Mouse (Mus musculus) ovary, postnatal 14 days (tissue): Measurements from ENCODE around the gene Stard3.
A peak's percentile ranks its signal among the peaks of the same experiment; 100 is the strongest.

Experiments used
- DNase-seq: peaks from one replicate; pipeline ENCODE4 v3.0.0; 2022; ENCODE audit warnings: low spot score

Gene Stard3

DNA sequence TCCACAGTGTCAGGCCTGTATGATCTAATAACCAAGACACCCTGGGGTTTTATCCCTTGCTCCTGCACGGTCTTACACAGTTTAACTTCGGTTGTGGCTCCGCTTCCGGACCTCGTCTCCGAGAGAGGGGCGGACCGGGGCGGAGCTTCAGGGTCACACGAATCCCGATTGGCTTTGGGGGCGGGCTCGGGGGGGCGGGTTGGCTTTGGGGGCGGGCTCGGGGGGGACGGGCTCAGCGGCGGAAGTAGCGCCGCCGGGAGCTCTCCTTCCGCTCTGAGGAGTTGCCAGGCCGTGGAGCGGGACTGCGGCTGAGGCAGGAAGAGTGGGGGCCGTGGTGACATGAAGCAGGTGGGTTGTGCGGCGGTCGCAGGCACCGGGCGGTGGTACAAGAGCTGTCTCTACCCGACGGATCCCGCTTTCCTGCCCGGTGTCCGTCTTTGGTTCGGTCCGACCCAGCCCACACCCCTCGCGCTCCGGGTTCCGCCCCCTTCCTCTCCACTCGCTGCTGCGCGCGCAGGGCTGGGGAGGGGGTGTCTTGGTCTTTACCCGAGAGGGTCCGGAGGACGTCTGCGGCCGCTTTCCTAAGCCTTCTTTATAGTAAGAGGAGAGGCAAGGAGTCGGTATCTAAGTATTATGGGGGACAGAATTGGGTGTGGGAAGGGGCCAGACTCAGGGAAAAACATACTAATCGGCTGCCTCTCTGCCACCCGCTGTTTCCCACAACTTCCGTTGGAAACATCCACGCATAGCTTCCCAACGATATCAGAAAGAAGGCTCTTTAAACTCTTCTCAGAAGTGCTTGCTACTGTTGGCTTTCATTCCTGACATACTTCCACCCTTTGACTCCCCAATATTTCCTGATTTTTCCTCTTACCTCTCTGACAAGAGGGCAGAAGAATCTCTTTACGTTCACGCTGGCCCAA is at the start of gene Stard3:
Gene Stard3, plus strand, starts transcription at position 208 of the 923 bp plus-strand sequence.
- peak; percentile 79 for DNase-seq

- DNase-seq = peak; percentile 52
These were observed 44.3 kb upstream of the Stard3 start for GRCm38 (mm10) chr11:98313790-98314323.

DNA sequence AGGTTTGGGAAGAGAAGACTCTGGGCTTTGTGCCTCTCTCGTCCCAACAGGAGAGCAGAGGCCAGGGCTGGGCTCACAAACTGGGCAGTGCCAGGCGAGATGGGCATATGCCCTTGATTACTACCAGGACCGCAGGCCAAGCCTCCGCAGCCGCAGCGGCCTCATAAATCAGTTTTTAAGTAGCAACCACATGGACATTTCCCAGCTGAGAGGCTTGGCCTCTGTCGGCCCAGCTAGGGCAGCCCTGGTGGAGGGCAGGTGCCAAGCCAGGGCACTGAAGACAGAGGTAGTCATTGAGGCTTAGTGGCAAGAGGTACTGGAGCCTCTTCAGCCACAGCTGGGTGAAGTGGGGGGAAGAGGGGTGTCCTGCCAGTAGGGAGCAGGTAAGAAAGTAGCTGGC is 40.7 kb upstream of the Stard3 start:
- DNase-seq = no peak

GRCm38 (mm10) chr11:98318421-98319116 is 39.6 kb upstream of the Stard3 start:
- no peak for DNase-seq

DNA sequence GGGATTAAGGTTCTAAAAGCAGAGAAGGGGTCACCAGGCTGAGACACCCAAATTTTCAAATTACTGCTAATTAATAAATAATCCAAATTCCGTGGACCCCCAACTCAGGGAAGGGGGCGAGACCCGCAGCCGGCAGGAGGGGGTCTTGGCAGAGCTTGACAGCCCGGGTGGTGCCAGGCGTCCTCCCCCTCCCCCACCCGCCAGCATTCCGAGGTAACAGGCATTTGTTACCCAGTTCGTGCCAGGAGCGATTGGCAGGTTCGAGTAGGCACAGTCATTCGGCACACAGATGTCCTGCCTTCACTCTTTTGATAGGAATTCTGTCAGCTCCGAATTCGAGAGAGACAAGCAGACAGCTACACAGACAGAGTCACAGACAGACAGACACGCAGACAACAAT is 39.0 kb upstream of the Stard3 start:
- no peak for DNase-seq

DNA sequence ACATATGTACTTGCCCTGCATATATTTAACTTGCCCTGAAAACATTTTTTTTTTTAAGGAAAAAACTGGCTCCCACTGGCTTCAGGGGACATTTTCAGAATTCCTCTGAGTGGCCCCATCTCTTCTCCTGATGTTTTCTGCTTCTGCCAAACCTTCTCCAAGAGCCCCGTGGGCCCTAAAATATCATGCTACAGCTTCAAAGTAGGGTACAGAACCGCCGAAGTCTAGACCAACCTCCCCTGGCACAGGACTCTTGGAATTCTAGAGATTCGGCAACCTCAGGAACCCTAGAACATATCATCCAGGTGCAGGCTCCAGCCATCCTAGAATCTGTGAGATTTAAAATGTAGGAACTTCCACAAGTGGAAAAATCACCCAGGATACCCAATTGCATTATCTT is 38.6 kb upstream of the Stard3 start:
- DNase-seq = no peak

GRCm38 (mm10) chr11:98319944-98320343 is 38.2 kb upstream of the Stard3 start:
- no peak for DNase-seq

DNA sequence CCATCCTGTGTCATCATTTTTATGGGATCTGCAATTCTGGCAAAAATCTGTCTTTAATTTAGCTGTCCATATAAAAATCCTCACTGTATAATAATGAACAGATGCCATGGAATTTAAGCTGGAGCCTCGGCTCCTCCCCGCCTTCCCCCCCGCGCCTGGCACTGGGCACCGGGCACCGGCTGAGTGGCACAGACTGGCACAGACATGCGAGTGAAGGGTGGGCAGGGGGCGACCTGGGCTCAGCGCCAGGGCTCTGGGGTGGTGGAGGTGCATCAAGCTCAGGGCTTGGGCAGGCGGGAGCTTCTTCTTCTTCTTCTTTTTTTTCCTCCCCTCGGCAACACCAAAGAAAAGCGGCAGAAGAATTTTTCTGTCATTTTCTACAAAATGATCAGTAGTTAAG is 37.8 kb upstream of the Stard3 start:
- no peak for DNase-seq

DNA sequence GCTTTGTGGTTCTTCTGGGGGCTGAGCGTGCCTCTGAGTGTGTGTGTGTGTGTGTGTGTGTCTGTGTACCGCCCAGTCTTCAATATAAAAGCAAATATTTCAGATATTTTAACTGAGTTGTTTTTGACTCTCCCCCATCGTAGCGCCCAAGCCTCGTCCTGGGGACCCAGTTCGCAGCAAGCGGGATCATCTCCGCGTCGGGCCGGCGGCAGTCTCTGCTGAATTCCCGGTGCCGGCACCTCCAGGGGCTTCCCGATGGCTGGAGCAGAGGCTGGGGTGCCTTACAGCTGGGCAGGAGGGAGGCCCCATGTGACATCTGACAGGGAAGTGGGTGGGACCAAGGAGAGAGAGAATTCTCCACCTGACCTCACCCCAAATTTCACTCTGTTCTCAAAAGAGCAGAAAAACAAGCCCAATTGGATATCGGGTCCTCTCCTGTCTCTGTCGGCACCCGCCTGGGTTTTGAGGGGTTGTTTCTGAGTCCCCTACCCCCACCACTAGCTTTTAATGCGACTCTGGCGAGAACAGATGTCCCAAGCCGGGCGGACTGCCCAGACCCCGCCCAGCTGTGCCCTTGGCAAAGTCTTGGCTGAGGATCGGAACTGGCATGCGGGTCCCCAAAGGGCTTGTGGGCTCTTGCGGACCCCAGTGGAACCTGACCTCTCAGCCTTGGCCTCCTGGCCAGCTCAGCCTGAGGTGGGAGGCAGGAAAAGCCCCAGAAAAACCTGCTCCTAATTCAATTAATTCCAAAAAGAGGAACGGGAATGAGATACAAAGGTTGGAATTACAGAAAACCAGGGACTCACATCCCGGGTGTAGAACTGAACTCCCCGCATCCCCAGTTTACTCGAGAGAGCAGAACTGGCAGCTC is 37.1 kb upstream of the Stard3 start:
- no peak for DNase-seq

DNA sequence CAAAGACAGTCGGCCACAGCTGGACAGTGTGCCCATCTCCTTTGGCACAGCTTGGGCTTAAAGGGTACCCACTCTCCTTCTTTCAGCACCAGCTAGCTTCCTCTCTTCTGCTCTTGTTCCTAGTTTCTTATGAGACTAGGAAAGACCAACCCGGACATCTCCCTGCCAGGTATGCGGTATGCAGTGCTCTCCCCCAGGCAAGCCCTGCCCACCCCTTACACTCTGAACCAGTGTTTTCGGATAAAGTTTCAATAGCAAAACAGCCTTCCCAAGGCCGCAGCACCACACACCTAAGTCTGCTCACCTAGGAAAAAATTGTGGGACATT is 36.5 kb upstream of the Stard3 start:
- no peak for DNase-seq

- no peak for DNase-seq
These were observed 36.0 kb upstream of the Stard3 start for GRCm38 (mm10) chr11:98322159-98322558.

- no peak for DNase-seq
These were observed 34.9 kb upstream of the Stard3 start for GRCm38 (mm10) chr11:98323136-98323866.

GRCm38 (mm10) chr11:98323933-98324332 is 34.2 kb upstream of the Stard3 start:
- DNase-seq = peak; percentile 41

DNA sequence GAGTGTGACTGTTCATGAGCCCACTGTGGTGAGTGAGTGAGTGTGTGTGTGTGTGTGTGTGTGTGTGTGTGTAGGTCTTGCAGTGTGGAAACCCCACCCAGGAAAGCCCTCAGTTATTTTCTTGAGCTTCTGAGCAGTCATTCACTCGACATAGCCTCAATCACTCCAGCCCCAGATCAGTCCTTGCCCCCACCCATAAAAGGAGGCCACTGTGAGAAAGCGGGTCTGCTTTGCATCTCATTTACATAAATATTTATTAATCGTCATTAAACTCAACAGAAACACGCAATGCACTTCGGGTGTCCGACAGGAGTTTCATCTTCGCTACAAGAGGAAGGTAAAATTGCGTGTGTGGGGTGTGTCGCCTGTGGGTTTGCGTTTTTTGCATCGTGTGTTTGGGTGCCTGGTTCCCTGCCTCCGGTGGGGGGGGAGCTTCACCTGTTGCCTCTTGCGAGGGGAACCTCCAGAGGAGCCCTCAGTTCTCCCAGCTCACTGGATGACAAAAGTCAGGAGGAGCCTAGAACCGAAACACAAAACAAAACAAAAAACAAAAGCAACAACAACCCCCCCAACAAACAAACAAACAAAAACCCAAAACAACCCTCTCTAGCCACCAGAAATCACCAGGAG is 32.9 kb upstream of the Stard3 start:
- no peak for DNase-seq

GRCm38 (mm10) chr11:98325821-98326218 is 32.3 kb upstream of the Stard3 start:
- no peak for DNase-seq

DNA sequence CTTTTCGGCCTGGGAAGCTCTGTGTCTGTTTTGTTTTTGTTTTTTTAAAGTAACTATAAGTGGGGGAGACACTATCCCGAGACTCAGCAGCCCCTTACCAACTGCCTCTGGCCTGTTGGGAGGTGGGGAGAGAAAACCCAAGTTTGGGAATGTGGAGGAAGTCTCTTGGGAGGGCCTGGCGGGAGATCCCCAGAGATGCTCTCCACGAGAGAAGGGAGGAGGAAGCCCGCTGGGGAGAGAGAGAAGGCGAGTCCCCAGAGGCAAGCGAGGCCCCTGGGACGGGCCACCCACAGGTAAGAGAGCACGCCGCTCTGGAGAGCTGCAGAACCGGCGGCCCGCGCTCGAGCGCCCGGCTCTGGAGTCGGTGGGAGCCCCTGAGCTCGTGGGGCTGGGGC is 31.4 kb upstream of the Stard3 start:
- no peak for DNase-seq

DNA sequence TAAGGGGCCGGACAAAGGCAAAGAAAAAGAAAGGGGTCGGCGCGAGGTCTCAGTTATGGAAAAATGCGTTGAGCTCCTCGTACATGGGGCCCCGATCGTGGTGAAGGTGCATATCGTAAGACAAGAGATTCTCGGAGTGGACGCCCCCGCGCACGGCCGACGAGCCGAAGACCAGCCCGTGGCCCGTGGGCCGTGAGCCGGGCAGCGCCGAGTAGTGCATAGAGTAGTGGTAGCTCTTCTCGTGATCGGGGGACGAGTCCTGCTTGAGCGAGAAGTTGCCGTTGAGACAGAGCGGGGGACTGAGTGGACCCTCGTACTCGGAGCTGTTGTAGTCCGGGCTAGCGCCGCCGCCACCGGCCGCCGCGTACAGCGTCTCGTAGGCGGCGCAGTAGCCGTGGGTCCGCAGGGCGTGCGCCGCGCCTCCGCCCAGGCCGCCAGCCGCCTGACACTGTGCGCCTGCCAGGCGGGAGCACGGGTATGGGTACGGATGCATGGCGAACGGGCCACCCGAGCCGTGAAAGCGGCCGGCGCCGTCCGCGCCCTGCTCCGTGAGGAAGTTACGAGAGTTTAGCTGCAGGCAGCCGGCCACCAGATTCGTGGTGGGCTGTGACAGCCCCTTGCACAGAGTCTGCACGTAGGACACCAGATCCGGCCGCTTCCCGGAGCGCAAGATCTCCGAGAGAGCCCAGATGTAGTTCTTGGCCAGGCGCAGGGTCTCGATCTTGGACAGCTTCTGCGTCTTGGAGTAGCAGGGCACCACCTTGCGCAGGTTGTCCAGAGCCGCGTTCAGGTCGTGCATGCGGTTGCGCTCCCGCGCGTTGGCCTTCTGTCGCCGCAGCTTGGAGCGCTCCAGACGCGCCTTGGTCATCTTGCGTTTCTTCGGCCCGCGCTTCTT is 30.8 kb upstream of the Stard3 start:
- DNase-seq = no peak

- DNase-seq = no peak
These were observed 30.2 kb upstream of the Stard3 start for GRCm38 (mm10) chr11:98328031-98328370.

DNA sequence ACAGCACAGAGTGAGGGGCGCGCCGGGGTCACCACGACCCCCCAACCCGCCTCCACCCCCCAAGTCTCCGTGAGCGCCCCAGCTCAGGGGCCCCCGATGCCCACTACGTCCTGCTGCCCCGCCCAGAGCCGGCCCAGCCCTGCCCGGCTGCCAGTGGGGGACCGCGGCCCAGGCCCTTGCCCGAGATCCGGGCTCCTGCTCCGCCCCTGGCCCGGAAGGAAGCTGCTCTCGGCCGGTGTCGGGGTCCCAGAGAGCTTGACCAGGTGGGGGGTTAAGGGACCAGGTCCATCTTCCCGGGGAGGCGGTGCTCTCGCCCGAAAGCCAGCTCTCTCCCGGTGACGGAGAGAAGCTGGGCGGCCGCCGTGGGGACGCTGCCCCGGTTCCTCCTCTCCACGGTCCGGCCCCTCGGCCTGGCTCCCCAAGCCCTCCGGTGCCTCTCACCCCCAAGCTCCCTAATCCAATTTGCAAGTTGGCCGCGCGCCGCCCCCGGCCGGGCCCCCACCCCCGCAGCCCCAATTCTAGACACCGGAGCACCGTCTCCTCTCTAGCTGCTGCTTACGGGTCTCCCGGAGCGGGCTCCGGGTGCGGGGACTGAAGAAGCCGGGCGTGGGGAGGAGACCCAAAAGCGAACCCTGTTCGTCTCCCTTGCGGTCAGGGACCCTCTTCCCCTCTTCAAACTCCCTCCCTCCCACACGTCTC is 29.6 kb upstream of the Stard3 start:
- DNase-seq = no peak
